Mouse (Mus musculus) heart, embryonic 14.5 days (tissue): ENCODE data around the gene Tmod2. TPM values are rescaled to one million over a fixed set of nuclear protein-coding genes. Genes with fewer than 3 reads are reported as not detected.
"Not testable (repeated sequence)": the region's sequence is repeated elsewhere in the genome, so short reads cannot be mapped to it uniquely, and the experiment has no call there.

ENCODE experiments used
- ATAC-seq: fragments of 200-750 bp; cut with Nextera tagmentation; 2 replicates; pipeline ENCODE4 v1.8.0; 2017; ENCODE audit warnings: low read depth, moderate TSS enrichment; ENCODE audit not compliant: insufficient number of reproducible peaks, insufficient read depth, low FRiP score
- H3K27ac ChIP-seq, 2 experiments: fragments of 200-500 bp in 1 of 2; fragments of 300-500 bp in 1 of 2; sonication (generic) in 1 of 2; replicated peaks in 1 of 2; 2 replicates each; pipeline ENCODE4 v1.5.1; 2012 to 2014; ENCODE audit warnings: low read depth in 2 of 2, low read length in 2 of 2, control low read depth in 1 of 2, mild to moderate bottlenecking in 1 of 2, mixed read lengths in 1 of 2; ENCODE audit not compliant: control insufficient read depth in 1 of 2, insufficient read depth in 1 of 2
- H3K27me3 ChIP-seq: fragments of 300-500 bp; sonication (generic); 2 replicates; pipeline ENCODE4 v1.6.1; 2014; ENCODE audit warnings: mild to moderate bottlenecking, low read length, control low read depth; ENCODE audit not compliant: control insufficient read depth, insufficient read depth
- H3K36me3 ChIP-seq: fragments of 300-500 bp; sonication (generic); 2 replicates; pipeline ENCODE4 v1.6.1; 2014; ENCODE audit warnings: mild to moderate bottlenecking, control low read depth, low read length, mixed read lengths; ENCODE audit not compliant: control insufficient read depth, insufficient read depth
- H3K4me1 ChIP-seq, 2 experiments: fragments of 200-500 bp in 1 of 2; fragments of 300-500 bp in 1 of 2; sonication (generic) in 1 of 2; 2 replicates each; pipeline ENCODE4 v1.6.1; 2012 to 2014; ENCODE audit warnings: low read length in 2 of 2, control low read depth in 1 of 2, mixed read lengths in 1 of 2; ENCODE audit not compliant: control insufficient read depth in 2 of 2, insufficient read depth in 2 of 2
- H3K4me2 ChIP-seq: fragments of 300-500 bp; sonication (generic); 2 replicates; pipeline ENCODE4 v1.6.1; 2014; ENCODE audit warnings: mild to moderate bottlenecking, low read length
- H3K4me3 ChIP-seq, 2 experiments: fragments of 200-500 bp in 1 of 2; fragments of 300-500 bp in 1 of 2; sonication (generic) in 1 of 2; 2 replicates each; pipeline ENCODE4 v1.5.1; 2012 to 2014; ENCODE audit warnings: low read length in 2 of 2, mild to moderate bottlenecking in 2 of 2, control low read depth in 1 of 2, low read depth in 1 of 2, moderate library complexity in 1 of 2; ENCODE audit not compliant: control insufficient read depth in 1 of 2, insufficient read depth in 1 of 2
- H3K9ac ChIP-seq: fragments of 300-500 bp; sonication (generic); 2 replicates; pipeline ENCODE4 v1.6.1; 2014; ENCODE audit warnings: mild to moderate bottlenecking, low read length
- H3K9me3 ChIP-seq: fragments of 300-500 bp; sonication (generic); 2 replicates; pipeline ENCODE4 v1.6.1; 2016; ENCODE audit warnings: low read length, control low read depth; ENCODE audit not compliant: control insufficient read depth
- WGBS: fragments of 180-500 bp; shearing (Covaris S2); extraction: QIAGEN DNeasy Blood & Tissue Kit; methylation state at CpG from one replicate; pipeline ENCODE4 v1.1.7; 2014; 5-methylcytosine and 5-hydroxymethylcytosine counted together
- polyA plus RNA-seq: library from polyadenylated mRNA; unstranded; fragments of >200 nt; fragmentation: Nextera tagmentation; extraction: Ambion mirVana; gene quantifications from 2 replicates; pipeline ENCODE4 v1.2.1, GENCODE M21; 2014

The Tmod2 gene
- polyA plus RNA-seq, 1 experiment from 2014 or later, result 4.1 TPM

DNA sequence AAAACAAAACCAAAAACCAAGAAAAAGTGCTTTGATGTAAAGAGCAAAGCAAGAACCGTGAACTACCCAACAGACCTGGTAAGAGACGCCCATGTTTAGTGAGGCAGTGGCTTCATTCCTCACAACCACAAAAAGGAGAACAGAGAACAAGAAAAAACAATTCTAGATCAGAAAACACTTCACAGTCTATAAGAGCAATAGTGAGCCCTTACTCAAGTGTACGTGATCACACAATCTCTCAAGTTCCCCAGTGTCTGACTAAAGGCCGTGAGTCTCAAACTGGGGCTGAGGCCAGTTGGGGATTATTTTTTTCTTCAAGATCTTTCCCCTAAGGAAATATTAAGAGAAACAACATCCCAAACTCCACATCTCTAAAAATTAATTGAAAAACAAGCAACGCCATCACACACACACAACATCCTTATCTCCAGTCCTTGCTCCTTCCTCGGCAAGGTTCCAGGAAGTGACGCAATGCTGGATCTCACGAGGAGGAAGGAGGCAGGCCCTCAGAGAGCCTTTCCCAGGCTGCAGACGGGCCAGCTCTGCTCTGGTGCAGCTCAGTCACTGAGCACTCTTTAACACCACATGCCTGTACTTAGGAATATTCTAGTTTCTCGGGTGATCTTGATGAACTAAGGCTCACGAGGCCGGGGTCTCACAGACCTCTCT, 64.1 kb downstream of the Tmod2 start:
- Histone ChIP-seq H3K27me3 (no peaks in the 10 kb centered on the region), H3K4me1 (peaks cover 6 to 14% of the 10 kb centered on the region in 2 experiments; a peak in 3 of 4 replicates), H3K27ac (peak overlapping the region; percentile 63 to 86), H3K9ac (peak overlapping the region; percentile 30; the same call in 1 of the 2 replicates), H3K4me3 (no peak overlapping the region), H3K4me2 (0 out of 2 replicates have a peak overlapping the region, but pooled peaks have one; percentile 11), H3K36me3 (no peaks in the 10 kb centered on the region), H3K9me3 (peaks cover 9% of the 10 kb centered on the region)
- ATAC-seq, result peak; percentile 85; the same call in 1 of the 2 replicates
- 59% methylated on average over 12 of the region's 12 CpGs for WGBS

DNA sequence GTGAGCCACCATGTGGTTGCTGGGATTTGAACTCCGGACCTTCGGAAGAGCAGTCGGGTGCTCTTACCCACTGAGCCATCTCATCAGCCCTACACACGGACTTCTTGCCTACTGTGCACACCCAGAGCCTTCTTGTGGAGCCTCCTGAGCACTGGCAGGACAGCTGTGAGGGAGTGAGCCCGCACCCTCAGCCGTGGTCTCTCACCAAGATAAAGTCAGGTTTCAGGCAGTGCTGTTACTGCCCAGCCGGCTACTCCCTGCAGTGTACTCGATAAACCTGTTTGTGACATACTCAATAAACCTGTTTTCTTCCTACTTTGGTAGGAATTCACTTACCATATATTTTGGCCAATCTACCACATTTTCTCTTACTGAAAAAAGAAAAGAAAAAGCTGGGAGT, 65.6 kb downstream of the Tmod2 start:
- no peaks in the 10 kb centered on the region for H3K36me3 ChIP-seq
- ATAC-seq, result no peak
- H3K9ac ChIP-seq, result no peak overlapping the region
- H3K9me3 ChIP-seq, result peaks cover 4% of the 10 kb centered on the region
- peaks cover 12 to 24% of the 10 kb centered on the region in 2 experiments for H3K4me1 ChIP-seq
- 80% methylated on average over 8 of the region's 8 CpGs for WGBS
- H3K4me2 ChIP-seq, result no peak overlapping the region
- no peak overlapping the region for H3K4me3 ChIP-seq
- no peaks in the 10 kb centered on the region for H3K27me3 ChIP-seq
- no peak overlapping the region for H3K27ac ChIP-seq

DNA sequence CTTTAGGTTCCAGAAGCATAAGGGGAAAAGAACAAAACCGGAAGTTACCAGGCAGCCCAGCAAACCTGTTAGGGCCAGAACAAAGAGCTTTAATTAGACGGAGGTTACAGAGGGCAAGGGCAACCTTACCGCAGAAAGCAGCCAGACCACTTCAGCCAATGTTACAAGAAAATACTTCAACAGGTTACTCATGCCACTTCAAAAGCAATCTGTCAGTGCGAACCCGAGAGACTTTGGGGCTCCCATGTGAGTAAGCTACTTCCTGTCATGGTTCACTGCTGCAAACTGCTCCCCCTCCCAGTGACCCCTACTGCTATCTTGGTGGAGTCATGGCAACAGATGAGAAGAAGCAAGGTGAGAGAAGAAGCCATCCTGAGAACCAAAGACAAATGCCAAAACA, 69.6 kb downstream of the Tmod2 start:
- no peaks in the 10 kb centered on the region for H3K9me3 ChIP-seq
- H3K27me3 ChIP-seq, result no peaks in the 10 kb centered on the region
- ATAC-seq, result no peak
- peak overlapping the region; percentile 42 to 68 for H3K27ac ChIP-seq
- peaks cover 9 to 15% of the 10 kb centered on the region in 2 experiments for H3K4me1 ChIP-seq
- H3K4me2 ChIP-seq, result peak overlapping the region; percentile 26
- H3K36me3 ChIP-seq, result no peaks in the 10 kb centered on the region
- WGBS, result 6% methylated on average over 5 of the region's 5 CpGs
- H3K9ac ChIP-seq, result peak overlapping the region; percentile 27; the same call in 1 of the 2 replicates
- H3K4me3 ChIP-seq, result no peak overlapping the region

DNA sequence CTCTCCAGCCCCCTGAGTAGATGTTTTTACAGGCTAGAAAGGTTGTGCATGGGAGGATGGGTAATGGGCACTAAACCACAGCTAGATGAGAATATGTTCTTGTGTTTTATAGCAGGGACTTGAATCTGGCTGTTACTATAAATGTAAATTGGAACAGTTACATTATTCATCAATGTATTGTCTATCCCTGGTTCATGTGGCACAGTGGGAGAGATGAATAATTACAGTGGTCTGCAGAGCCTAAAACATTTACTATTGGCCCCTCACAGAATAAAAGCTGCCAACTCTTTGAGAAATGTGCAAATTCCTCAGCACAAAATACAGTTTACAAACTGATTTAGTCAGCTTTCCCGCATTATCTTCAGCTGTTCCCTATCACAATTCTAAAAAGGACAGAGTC, 74.7 kb downstream of the Tmod2 start:
- Histone ChIP-seq H3K4me2 (no peak overlapping the region), H3K9me3 (no peaks in the 10 kb centered on the region), H3K27ac (no peak overlapping the region), H3K36me3 (peaks cover 10% of the 10 kb centered on the region; the same call in 1 of the 2 replicates), H3K9ac (no peak overlapping the region), H3K4me1 (peaks cover 3% of the 10 kb centered on the region in 2 experiments), H3K4me3 (no peak overlapping the region), H3K27me3 (no peaks in the 10 kb centered on the region)
- 82% methylated on average over 1 of the region's 1 CpGs for WGBS
- no peak for ATAC-seq

DNA sequence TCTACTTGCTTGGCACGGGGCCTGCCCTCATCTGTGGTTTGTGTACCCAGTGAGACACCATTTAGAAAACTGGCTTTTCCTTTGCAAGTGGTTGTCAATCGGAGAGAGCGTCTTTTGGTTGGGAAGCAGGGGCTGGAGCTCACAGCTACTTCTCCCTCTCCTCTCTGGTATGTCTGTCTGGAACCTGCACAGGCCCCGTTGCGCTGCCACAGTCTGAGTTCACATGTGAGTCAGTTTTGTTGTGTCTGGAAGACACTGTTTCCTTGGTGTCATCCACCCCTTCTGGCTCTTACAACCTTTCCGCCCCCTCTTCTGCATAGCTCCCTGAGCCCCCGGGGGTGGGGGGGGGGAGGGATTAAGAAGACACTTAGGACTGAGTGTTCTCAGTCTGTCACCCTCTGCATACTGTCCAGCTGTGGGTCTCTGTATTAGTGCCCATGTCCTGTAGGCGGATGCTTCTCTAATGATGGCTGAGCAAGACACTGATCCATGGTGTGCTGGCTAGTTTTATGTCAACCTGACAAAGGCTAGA, 76.6 kb downstream of the Tmod2 start:
- 81% methylated on average over 8 of the region's 8 CpGs for WGBS
- no peak overlapping the region for H3K4me2 ChIP-seq

DNA sequence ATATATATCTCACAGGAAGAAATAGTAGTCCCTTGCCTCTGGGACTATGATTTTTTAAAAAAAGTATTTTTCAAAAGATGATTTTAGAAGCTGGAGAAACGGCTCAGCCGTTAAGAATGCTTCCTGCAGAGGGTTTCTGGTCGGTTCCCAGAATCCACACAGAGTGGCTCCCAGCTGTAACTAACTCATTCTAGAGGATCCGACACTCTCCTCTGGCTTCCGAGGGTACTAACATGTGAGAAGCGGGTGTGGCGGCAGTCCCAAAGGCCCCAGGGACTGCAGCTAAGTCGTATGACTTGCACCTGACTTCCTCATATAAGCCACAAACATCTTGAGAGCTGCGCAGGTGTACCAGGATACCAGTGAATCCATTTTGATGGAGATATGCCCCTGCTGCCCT, 78.1 kb downstream of the Tmod2 start:
- H3K27ac ChIP-seq, H3K4me3 ChIP-seq, ATAC-seq, H3K4me1 ChIP-seq, H3K9me3 ChIP-seq, H3K27me3 ChIP-seq, H3K4me2 ChIP-seq, H3K9ac ChIP-seq: not testable (repeated sequence)
- H3K36me3 ChIP-seq, result peaks cover 24% of the 10 kb centered on the region
- 76% methylated on average over 8 of the region's 9 CpGs for WGBS

More for the DNA sequence above, 76.6 kb downstream of the Tmod2 start:
- Histone ChIP-seq H3K4me3 (no peak overlapping the region), H3K9ac (no peak overlapping the region), H3K4me1 (no peaks in the 10 kb centered on the region), H3K27ac (no peak overlapping the region), H3K36me3 (peaks cover 16% of the 10 kb centered on the region), H3K9me3 (no peaks in the 10 kb centered on the region), H3K27me3 (no peaks in the 10 kb centered on the region)
- ATAC-seq, result no peak

DNA sequence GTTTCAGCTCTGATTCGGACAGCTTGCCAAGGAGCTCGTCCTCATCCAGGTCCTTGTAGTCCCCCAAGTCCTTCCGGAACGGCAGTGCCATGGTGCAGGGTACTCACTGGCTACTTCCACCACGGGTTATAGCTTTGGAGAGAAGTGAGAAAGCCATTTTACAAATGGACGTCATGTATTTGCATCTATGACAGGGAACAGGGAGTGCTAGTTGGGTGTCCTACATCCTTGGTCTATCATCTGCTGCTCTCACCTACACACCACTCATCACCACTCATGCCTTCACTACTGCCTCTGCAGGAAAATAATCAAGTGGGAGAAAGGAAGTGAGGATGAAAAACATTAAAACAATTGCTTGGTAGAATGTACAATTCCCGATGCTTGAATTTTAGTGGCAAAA, 78.7 kb downstream of the Tmod2 start:
- WGBS, result 89% methylated on average over 7 of the region's 7 CpGs
- no peak overlapping the region for H3K9ac ChIP-seq
- no peak for ATAC-seq
- H3K4me2 ChIP-seq, result no peak overlapping the region
- no peak overlapping the region for H3K27ac ChIP-seq
- peaks cover 24% of the 10 kb centered on the region for H3K36me3 ChIP-seq
- no peak overlapping the region for H3K4me3 ChIP-seq
- peaks cover 4 to 5% of the 10 kb centered on the region in 2 experiments for H3K4me1 ChIP-seq
- H3K9me3 ChIP-seq, result no peaks in the 10 kb centered on the region
- no peaks in the 10 kb centered on the region for H3K27me3 ChIP-seq
